Mouse (Mus musculus): ENCODE measurements around the gene Crb1.

DNA sequence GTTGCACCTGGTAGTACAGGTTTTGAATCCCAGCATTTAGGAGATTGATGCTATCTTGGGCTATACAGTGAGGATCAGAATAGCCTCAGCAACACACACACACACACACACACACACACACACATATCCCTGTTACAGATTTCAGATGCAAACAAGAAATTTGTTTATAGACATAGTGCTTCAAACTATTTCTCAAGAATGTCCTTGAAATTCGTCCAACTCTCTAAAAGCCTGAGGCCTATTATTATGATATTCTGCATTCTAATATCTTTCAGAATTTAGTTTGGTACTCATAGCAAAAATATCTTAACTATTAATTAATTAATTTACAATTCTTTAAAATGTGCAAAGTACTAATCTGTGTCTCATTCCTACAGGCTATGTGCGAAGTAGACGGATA is 124.9 kb downstream of the Crb1 start:
- TF ChIP-seq CTCF (IDR thresholded peaks at IDR 0.05; ENCODE audit: low read depth) (no peak), EP300 (IDR thresholded peaks at IDR 0.05; ENCODE audit: low read depth) (no peak)

All from liver, postnatal 0 days (tissue).